Comparison of ENCODE assay signal across 8 mouse cellular contexts in the genomic region with DNA sequence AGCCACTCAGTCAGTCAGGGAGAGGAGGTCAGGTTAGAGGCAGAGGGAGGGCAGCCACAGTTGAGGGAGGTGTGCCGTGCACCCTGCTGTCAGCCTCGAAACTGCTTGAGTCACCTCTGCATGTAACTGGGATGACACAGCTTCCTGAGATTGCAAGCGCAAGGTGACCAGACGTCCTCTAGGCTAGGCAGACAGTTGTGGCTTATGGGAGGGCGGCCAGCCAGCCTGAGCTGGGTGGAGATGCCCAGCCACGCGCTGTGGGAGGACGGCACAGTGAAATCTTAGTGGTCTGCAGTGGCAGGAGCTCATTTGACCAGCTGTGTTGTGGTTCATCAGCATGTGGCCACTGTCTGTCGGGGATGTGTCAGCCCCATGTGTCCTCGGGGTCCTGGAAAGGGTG. TPM values are rescaled to one million over a fixed set of nuclear protein-coding genes. Genes with fewer than 3 reads are reported as not detected.
A peak's percentile ranks its signal among the peaks of the same experiment; 100 is the strongest.
DNase-seq lines count a peak whose midpoint lies in the region; ATAC-seq lines count a peak whose summit lies in the region.

No protein-coding gene starts in this region.

- ATAC-seq in heart, embryonic 12.5 days (ENCODE audit: insufficient number of reproducible peaks, low FRiP score) = peak; percentile 43
- ATAC-seq in cerebellum, adult (ENCODE audit: insufficient number of reproducible peaks, low FRiP score, low TSS enrichment) = no peak

- DNase-seq in gastrocnemius, adult 18-20 months (ENCODE audit: low spot score) = peak; percentile 69
- DNase-seq in gastrocnemius, postnatal 10 days = no peak
- DNase-seq in NIH3T3 (ENCODE audit: low read depth) = peak; percentile 34
- DNase-seq in lung, postnatal 25 days (ENCODE audit: low spot score) = peak; percentile 36
- no peak for DNase-seq in right cerebral cortex, adult 18-20 months
- DNase-seq in frontal cortex, postnatal 10 days (ENCODE audit: low spot score in 2 of 2) = no peak

- H3K4me1 ChIP-seq in heart, embryonic 12.5 days (replicated peaks) = peaks cover 86% of the 10 kb centered on the region

- peak overlapping the region; percentile 97 for H3K4me2 ChIP-seq in heart, embryonic 12.5 days

- H3K27ac ChIP-seq in heart, embryonic 12.5 days (ENCODE audit: poor library complexity, severe bottlenecking) = peak overlapping the region; percentile 97

- no peaks in the 10 kb centered on the region for H3K27me3 ChIP-seq in heart, embryonic 12.5 days (replicated peaks)

- WGBS in heart, embryonic 12.5 days = 35% methylated on average over 10 of the region's 10 CpGs

- no peaks in the 10 kb centered on the region for H3K9me3 ChIP-seq in heart, embryonic 12.5 days (replicated peaks)

- H3K9ac ChIP-seq in heart, embryonic 12.5 days = peak overlapping the region; percentile 53

- H3K36me3 ChIP-seq in heart, embryonic 12.5 days = peaks cover 9% of the 10 kb centered on the region

- peak overlapping the region; percentile 87; the same call in 1 of the 2 replicates for H3K4me3 ChIP-seq in heart, embryonic 12.5 days

RNA-seq across cellular contexts. Expression of gene Mafk, which starts 3.6 kb away (rescaled TPM):
- total RNA-seq in gastrocnemius, adult 18-20 months (2021) = 10 to 100 TPM; 19.5 to 33.9 TPM
- 1 to 10 TPM; 8.8 to 9.6 TPM for total RNA-seq in gastrocnemius, postnatal 10 days (2021)
- 24.4 and 25.2 TPM in 2 replicates for polyA plus RNA-seq in heart, embryonic 12.5 days (2016; fragmentation: Nextera tagmentation; extraction: Ambion mirVana)

RNA-seq across cellular contexts. Expression of gene Ints1, which starts 19.5 kb away (rescaled TPM):
- total RNA-seq in gastrocnemius, adult 18-20 months (2021) = 10 to 100 TPM; 31.5 to 37.6 TPM
- 10 to 100 TPM; 36.4 to 36.7 TPM for total RNA-seq in gastrocnemius, postnatal 10 days (2021)
- 24.2 and 32.7 TPM in 2 replicates for polyA plus RNA-seq in heart, embryonic 12.5 days (2016; fragmentation: Nextera tagmentation; extraction: Ambion mirVana)

RNA-seq across cellular contexts. Expression of gene Tmem184a, which starts 24.8 kb away (rescaled TPM):
- total RNA-seq in gastrocnemius, adult 18-20 months (2021) = under 1 TPM; 0.78 to 0.84 TPM
- under 1 TPM; 0.32 to 0.52 TPM for total RNA-seq in gastrocnemius, postnatal 10 days (2021)
- polyA plus RNA-seq in heart, embryonic 12.5 days (2016; fragmentation: Nextera tagmentation; extraction: Ambion mirVana) = 0.41 and 0.42 TPM in 2 replicates

RNA-seq across cellular contexts. Expression of gene Gm26938, which starts 31.3 kb away (rescaled TPM):
- not detected for total RNA-seq in gastrocnemius, adult 18-20 months (2021)
- not detected for total RNA-seq in gastrocnemius, postnatal 10 days (2021)
- not detected in 2 replicates for polyA plus RNA-seq in heart, embryonic 12.5 days (2016; fragmentation: Nextera tagmentation; extraction: Ambion mirVana)

RNA-seq across cellular contexts. Expression of gene Psmg3, which starts 31.7 kb away (rescaled TPM):
- 10 to 100 TPM in 1 of 2 experiments, 1 to 10 TPM in 1; 7.8 to 10.6 TPM for total RNA-seq in gastrocnemius, adult 18-20 months (2021)
- 10 to 100 TPM in 1 of 2 experiments, 1 to 10 TPM in 1; 9.6 to 10.2 TPM for total RNA-seq in gastrocnemius, postnatal 10 days (2021)
- 39.1 and 42.3 TPM in 2 replicates for polyA plus RNA-seq in heart, embryonic 12.5 days (2016; fragmentation: Nextera tagmentation; extraction: Ambion mirVana)

Comparison
In these comparisons a context has a peak if more than half of its experiments do, and no peak if none do; other contexts are left out.
1. DNase-seq: peak in gastrocnemius, adult 18-20 months (single experiment), NIH3T3 (single experiment) and lung, postnatal 25 days (single experiment); none in gastrocnemius, postnatal 10 days (single experiment), right cerebral cortex, adult 18-20 months (single experiment) and frontal cortex, postnatal 10 days (0 of 2).